Mouse (Mus musculus) lung, postnatal 0 days (tissue): ENCODE data around the gene Thoc6. TPM values are rescaled to one million over a fixed set of nuclear protein-coding genes. Genes with fewer than 3 reads are reported as not detected.

Experiments
- ATAC-seq: fragments of 200-750 bp; cut with Nextera tagmentation; 2 replicates; pipeline ENCODE4 v1.8.0; 2017; ENCODE audit warnings: moderate library complexity
- DNase-seq: peaks from one replicate; pipeline ENCODE4 v3.0.0-alpha.2; 2016; ENCODE audit warnings: low spot score
- H3K27ac ChIP-seq: fragments of 300-500 bp; sonication (generic); 2 replicates; pipeline ENCODE4 v1.5.1; 2014; ENCODE audit warnings: antibody characterized with exemption, mild to moderate bottlenecking, low read length, mixed read lengths
- H3K27me3 ChIP-seq: fragments of 300-500 bp; sonication (generic); replicated peaks from 2 replicates; pipeline ENCODE4 v1.6.1; 2014; ENCODE audit warnings: low read length, mixed read lengths; ENCODE audit not compliant: insufficient read depth
- H3K36me3 ChIP-seq: fragments of 300-500 bp; sonication (generic); 2 replicates; pipeline ENCODE4 v1.6.1; 2014; ENCODE audit warnings: low read length, mixed read lengths; ENCODE audit not compliant: insufficient read depth
- H3K4me1 ChIP-seq: fragments of 300-500 bp; sonication (generic); 2 replicates; pipeline ENCODE4 v1.6.1; 2014; ENCODE audit warnings: antibody characterized with exemption, low read depth, low read length, mixed read lengths; ENCODE audit not compliant: insufficient read depth
- H3K4me2 ChIP-seq: fragments of 300-500 bp; sonication (generic); replicated peaks from 2 replicates; pipeline ENCODE4 v1.6.1; 2014; ENCODE audit warnings: low read depth, mild to moderate bottlenecking, low read length, moderate library complexity, mixed read lengths
- H3K4me3 ChIP-seq: fragments of 300-500 bp; sonication (generic); 2 replicates; pipeline ENCODE4 v1.5.1; 2014; ENCODE audit warnings: low read depth, low read length
- H3K9ac ChIP-seq: fragments of 300-500 bp; sonication (generic); replicated peaks from 2 replicates; pipeline ENCODE4 v1.6.1; 2014; ENCODE audit warnings: low read depth, mild to moderate bottlenecking
- H3K9me3 ChIP-seq: fragments of 300-500 bp; sonication (generic); 2 replicates; pipeline ENCODE4 v1.6.1; 2016; ENCODE audit warnings: low read length, mixed read lengths
- CTCF ChIP-seq: IDR thresholded peaks from 2 replicates; pipeline ENCODE4 v1.5.1; 2016; ENCODE audit warnings: antibody characterized with exemption, mild to moderate bottlenecking
- EP300 ChIP-seq: IDR thresholded peaks from 2 replicates; pipeline ENCODE4 v1.6.1; 2016; ENCODE audit warnings: antibody characterized with exemption, mild to moderate bottlenecking, control low read depth
- WGBS: fragments of 180-500 bp; shearing (Covaris S2); extraction: QIAGEN DNeasy Blood & Tissue Kit; methylation state at CpG from one replicate; pipeline ENCODE4 v1.1.7; 2014; 5-methylcytosine and 5-hydroxymethylcytosine counted together
- polyA plus RNA-seq: library from polyadenylated mRNA; unstranded; fragments of >200 nt; fragmentation: Nextera tagmentation; extraction: Ambion mirVana; gene quantifications from 2 replicates; pipeline ENCODE4 v1.2.1, GENCODE M21; 2015

The Thoc6 gene
- polyA plus RNA-seq, 1 experiment from 2014 or later: 18.1 TPM

GRCm38 (mm10) chr17:23654001-23654400 is 19.7 kb downstream of the Thoc6 start:
- no peak for DNase-seq
- H3K9me3 ChIP-seq: no peaks in the 10 kb centered on the region
- no peak overlapping the region for H3K4me2 ChIP-seq
- TF ChIP-seq CTCF (no peak), EP300 (no peak)
- H3K27ac ChIP-seq: no peak overlapping the region
- WGBS: 46% methylated on average over 6 of the region's 6 CpGs
- no peaks in the 10 kb centered on the region for H3K4me1 ChIP-seq
- no peak overlapping the region for H3K4me3 ChIP-seq
- H3K36me3 ChIP-seq: no peaks in the 10 kb centered on the region
- no peak overlapping the region for H3K9ac ChIP-seq
- no peaks in the 10 kb centered on the region for H3K27me3 ChIP-seq
- no peak for ATAC-seq

- TF ChIP-seq EP300 (no peak), CTCF (no peak)
- 50% methylated on average over 1 of the region's 2 CpGs for WGBS
- no peaks in the 10 kb centered on the region for H3K36me3 ChIP-seq
- DNase-seq (no peak), ATAC-seq (no peak)
- no peaks in the 10 kb centered on the region for H3K27me3 ChIP-seq
- no peak overlapping the region for H3K4me2 ChIP-seq
- H3K27ac ChIP-seq: no peak overlapping the region
- no peaks in the 10 kb centered on the region for H3K9me3 ChIP-seq
- H3K9ac ChIP-seq: no peak overlapping the region
- H3K4me3 ChIP-seq: no peak overlapping the region
- no peaks in the 10 kb centered on the region for H3K4me1 ChIP-seq
Observed at GRCm38 (mm10) chr17:23653324-23653723, 20.4 kb downstream of the Thoc6 start.

- Histone ChIP-seq H3K4me3 (no peak overlapping the region), H3K27me3 (no peaks in the 10 kb centered on the region), H3K9ac (no peak overlapping the region), H3K9me3 (no peaks in the 10 kb centered on the region), H3K36me3 (no peaks in the 10 kb centered on the region), H3K4me2 (no peak overlapping the region), H3K27ac (no peak overlapping the region), H3K4me1 (no peaks in the 10 kb centered on the region)
- TF ChIP-seq EP300: no peak
- no peak for TF ChIP-seq CTCF
- 68% methylated on average over 6 of the region's 6 CpGs for WGBS
- ATAC-seq (no peak), DNase-seq (no peak)
Observed at GRCm38 (mm10) chr17:23651363-23651762, 22.3 kb downstream of the Thoc6 start.

GRCm38 (mm10) chr17:23645894-23646293 is 27.8 kb downstream of the Thoc6 start:
- Histone ChIP-seq H3K9ac (no peak overlapping the region), H3K4me2 (no peak overlapping the region), H3K9me3 (no peaks in the 10 kb centered on the region), H3K27me3 (0 out of 2 replicates have a peak, but pooled peaks cover 5% of the 10 kb centered on the region), H3K36me3 (no peaks in the 10 kb centered on the region), H3K27ac (no peak overlapping the region), H3K4me3 (no peak overlapping the region), H3K4me1 (no peaks in the 10 kb centered on the region)
- DNase-seq (no peak), ATAC-seq (no peak)
- 40% methylated on average over 10 of the region's 10 CpGs for WGBS
- no peak for TF ChIP-seq EP300
- no peak for TF ChIP-seq CTCF

GRCm38 (mm10) chr17:23644613-23645495 is 28.8 kb downstream of the Thoc6 start, which contains the start of gene Mmp25:
Gene Mmp25 (minus strand): TSS chr17:23645277.
- 0 out of 2 replicates have a peak, but pooled peaks cover 5% of the 10 kb centered on the region for H3K27me3 ChIP-seq
- peak within 1 kb of the TSS; percentile 84 for H3K4me2 ChIP-seq
- no peaks in the 10 kb centered on the region for H3K36me3 ChIP-seq
- under 1% methylated on average over 56 of the region's 58 CpGs for WGBS
- H3K4me3 ChIP-seq: peak within 1 kb of the TSS; percentile 44
- no peak within 1 kb of the TSS for H3K9ac ChIP-seq
- no peak for TF ChIP-seq CTCF
- TF ChIP-seq EP300: no peak
- DNase-seq (peak; percentile 23), ATAC-seq (peak; percentile 23; the same call in 1 of the 2 replicates)
- H3K9me3 ChIP-seq: no peaks in the 10 kb centered on the region
- H3K4me1 ChIP-seq: no peaks in the 10 kb centered on the region
- H3K27ac ChIP-seq: no peak within 1 kb of the TSS

GRCm38 (mm10) chr17:23631241-23631640 is 42.4 kb downstream of the Thoc6 start:
- Histone ChIP-seq H3K27ac (no peak overlapping the region), H3K4me3 (no peak overlapping the region), H3K9me3 (no peaks in the 10 kb centered on the region), H3K4me2 (no peak overlapping the region), H3K4me1 (peaks cover 4% of the 10 kb centered on the region; the same call in 1 of the 2 replicates), H3K36me3 (no peaks in the 10 kb centered on the region), H3K9ac (no peak overlapping the region), H3K27me3 (no peaks in the 10 kb centered on the region)
- WGBS: 79% methylated on average over 8 of the region's 8 CpGs
- no peak for TF ChIP-seq CTCF
- no peak for TF ChIP-seq EP300
- DNase-seq: no peak
- no peak for ATAC-seq
